Mouse (Mus musculus) hindbrain, embryonic 14.5 days (tissue): ENCODE measurements around the gene Pik3c2b. TPM values are rescaled to one million over a fixed set of nuclear protein-coding genes. Genes with fewer than 3 reads are reported as not detected.

ENCODE experiments used
- ATAC-seq: fragments of 200-750 bp; cut with Nextera tagmentation; 2 replicates; pipeline ENCODE4 v1.8.0; 2017; ENCODE audit warnings: moderate number of reproducible peaks, mild to moderate bottlenecking, moderate TSS enrichment, moderate library complexity; ENCODE audit not compliant: low FRiP score
- DNase-seq: peaks from one replicate; pipeline ENCODE4 v3.0.0-alpha.2; 2015; ENCODE audit warnings: low spot score
- H3K27ac ChIP-seq: fragments of 300-500 bp; sonication (generic); 2 replicates; pipeline ENCODE4 v1.5.1; 2014; ENCODE audit warnings: mild to moderate bottlenecking, moderate library complexity
- H3K27me3 ChIP-seq: fragments of 300-500 bp; sonication (generic); 2 replicates; pipeline ENCODE4 v1.6.1; 2014; ENCODE audit warnings: mild to moderate bottlenecking, low read length, mixed read lengths; ENCODE audit not compliant: control insufficient read depth, insufficient read depth
- H3K36me3 ChIP-seq: fragments of 300-500 bp; sonication (generic); replicated peaks from 2 replicates; pipeline ENCODE4 v1.6.1; 2014; ENCODE audit not compliant: control insufficient read depth, insufficient read depth
- H3K4me1 ChIP-seq: fragments of 300-500 bp; sonication (generic); replicated peaks from 2 replicates; pipeline ENCODE4 v1.6.1; 2014; ENCODE audit warnings: antibody characterized with exemption, low read length, mixed read lengths; ENCODE audit not compliant: control insufficient read depth, insufficient read depth
- H3K4me2 ChIP-seq: fragments of 300-500 bp; sonication (generic); replicated peaks from 2 replicates; pipeline ENCODE4 v1.6.1; 2014; ENCODE audit warnings: mild to moderate bottlenecking, moderate library complexity
- H3K4me3 ChIP-seq: fragments of 300-500 bp; sonication (generic); replicated peaks from 2 replicates; pipeline ENCODE4 v1.5.1; 2014; ENCODE audit warnings: mild to moderate bottlenecking, low read length
- H3K9ac ChIP-seq: fragments of 300-500 bp; sonication (generic); 2 replicates; pipeline ENCODE4 v1.6.1; 2014
- H3K9me3 ChIP-seq: fragments of 300-500 bp; sonication (generic); 2 replicates; pipeline ENCODE4 v1.6.1; 2016; ENCODE audit warnings: low read length; ENCODE audit not compliant: control insufficient read depth
- WGBS: fragments of 180-500 bp; shearing (Covaris S2); extraction: QIAGEN DNeasy Blood & Tissue Kit; methylation state at CpG from one replicate; pipeline ENCODE4 v1.1.7; 2014; 5-methylcytosine and 5-hydroxymethylcytosine counted together
- polyA plus RNA-seq: library from polyadenylated mRNA; unstranded; fragments of >200 nt; fragmentation: Nextera tagmentation; extraction: Ambion mirVana; gene quantifications from 2 replicates; pipeline ENCODE4 v1.2.1, GENCODE M21; 2014

Pik3c2b gene
- polyA plus RNA-seq, 1 experiment from 2014 or later, result 14.8 TPM

- WGBS, result 15% methylated on average over 26 of the region's 26 CpGs
- Histone ChIP-seq H3K27ac (no peak overlapping the region; the same call in 1 of the 2 replicates), H3K4me3 (peak overlapping the region; percentile 71), H3K4me1 (peaks cover 54% of the 10 kb centered on the region), H3K4me2 (peak overlapping the region; percentile 95), H3K9ac (peak overlapping the region; percentile 90), H3K9me3 (no peaks in the 10 kb centered on the region), H3K36me3 (peaks cover 31% of the 10 kb centered on the region), H3K27me3 (no peaks in the 10 kb centered on the region)
- ATAC-seq, result no peak
- DNase-seq, result no peak
These were observed 87.2 kb downstream of the Pik3c2b start for GRCm38 (mm10) chr1:133132388-133133326.

DNA sequence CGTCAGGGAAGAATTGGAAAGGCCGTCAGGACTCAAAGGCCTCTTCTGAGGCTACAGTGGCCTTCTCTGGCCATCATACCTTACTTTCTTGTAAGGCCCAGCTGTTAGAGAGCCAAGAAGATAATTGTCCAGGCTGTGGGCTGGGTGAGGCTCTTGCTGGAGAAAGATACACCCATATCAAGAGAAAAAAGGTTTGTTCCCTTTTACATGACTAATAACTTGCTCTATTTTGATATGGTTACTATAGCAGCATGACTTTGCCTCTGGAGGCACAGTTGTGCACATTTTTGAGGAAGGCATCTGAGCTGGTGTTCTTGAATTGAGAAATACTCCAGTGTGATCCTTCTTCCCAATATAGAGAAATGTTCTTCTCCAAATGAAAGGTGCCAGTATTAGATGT is 88.0 kb downstream of the Pik3c2b start:
- H3K27me3 ChIP-seq, result no peaks in the 10 kb centered on the region
- DNase-seq (no peak), ATAC-seq (no peak)
- peaks cover 54% of the 10 kb centered on the region for H3K4me1 ChIP-seq
- no peak overlapping the region for H3K27ac ChIP-seq
- H3K4me2 ChIP-seq, result peak overlapping the region; percentile 95
- peak overlapping the region; percentile 90 for H3K9ac ChIP-seq
- peak overlapping the region; percentile 71 for H3K4me3 ChIP-seq
- peaks cover 38% of the 10 kb centered on the region for H3K36me3 ChIP-seq
- H3K9me3 ChIP-seq, result no peaks in the 10 kb centered on the region
- WGBS, result 12% methylated on average over 2 of the region's 2 CpGs

GRCm38 (mm10) chr1:133134071-133134470 is 88.6 kb downstream of the Pik3c2b start:
- Histone ChIP-seq H3K9me3 (no peaks in the 10 kb centered on the region), H3K27ac (no peak overlapping the region), H3K27me3 (no peaks in the 10 kb centered on the region), H3K4me2 (peak overlapping the region; percentile 95), H3K4me3 (peak overlapping the region; percentile 71), H3K36me3 (peaks cover 45% of the 10 kb centered on the region), H3K9ac (peak overlapping the region; percentile 90), H3K4me1 (peaks cover 54% of the 10 kb centered on the region)
- DNase-seq (no peak), ATAC-seq (no peak)
- WGBS, result 21% methylated on average over 4 of the region's 4 CpGs

- 34% methylated on average over 4 of the region's 4 CpGs for WGBS
These were observed 89.4 kb downstream of the Pik3c2b start for GRCm38 (mm10) chr1:133134881-133135280.

GRCm38 (mm10) chr1:133135808-133136207 is 90.3 kb downstream of the Pik3c2b start:
- WGBS, result 69% methylated on average over 5 of the region's 5 CpGs
- Histone ChIP-seq H3K9me3 (no peaks in the 10 kb centered on the region), H3K4me3 (peak overlapping the region; percentile 8), H3K4me2 (peak overlapping the region; percentile 95), H3K4me1 (peaks cover 48% of the 10 kb centered on the region), H3K9ac (no peak overlapping the region), H3K27ac (no peak overlapping the region), H3K36me3 (peaks cover 61% of the 10 kb centered on the region), H3K27me3 (no peaks in the 10 kb centered on the region)
- DNase-seq, result no peak
- no peak for ATAC-seq

More at GRCm38 (mm10) chr1:133134881-133135280, 89.4 kb downstream of the Pik3c2b start:
- H3K36me3 ChIP-seq, result peaks cover 51% of the 10 kb centered on the region
- H3K4me2 ChIP-seq, result peak overlapping the region; percentile 95
- peak overlapping the region; percentile 90 for H3K9ac ChIP-seq
- H3K4me1 ChIP-seq, result peaks cover 54% of the 10 kb centered on the region
- no peak overlapping the region for H3K27ac ChIP-seq
- H3K9me3 ChIP-seq, result no peaks in the 10 kb centered on the region
- no peaks in the 10 kb centered on the region for H3K27me3 ChIP-seq
- ATAC-seq, result no peak
- DNase-seq, result no peak
- H3K4me3 ChIP-seq, result peak overlapping the region; percentile 71

- Histone ChIP-seq H3K36me3 (peaks cover 69% of the 10 kb centered on the region), H3K4me3 (no peak overlapping the region), H3K27me3 (no peaks in the 10 kb centered on the region), H3K4me1 (peaks cover 35% of the 10 kb centered on the region), H3K27ac (no peak overlapping the region), H3K9ac (no peak overlapping the region), H3K4me2 (no peak overlapping the region), H3K9me3 (no peaks in the 10 kb centered on the region)
- ATAC-seq (no peak), DNase-seq (no peak)
- WGBS, result 88% methylated on average over 1 of the region's 1 CpGs
These were observed 92.9 kb downstream of the Pik3c2b start for GRCm38 (mm10) chr1:133138401-133138800.

- H3K4me2 ChIP-seq, result no peak overlapping the region
- peak; percentile 48; the same call in 1 of the 2 replicates for ATAC-seq
- WGBS, result 64% methylated on average over 22 of the region's 22 CpGs
- H3K9ac ChIP-seq, result no peak overlapping the region
- peaks cover 6% of the 10 kb centered on the region for H3K36me3 ChIP-seq
- H3K27me3 ChIP-seq, result no peaks in the 10 kb centered on the region
- no peaks in the 10 kb centered on the region for H3K4me1 ChIP-seq
- no peak overlapping the region for H3K27ac ChIP-seq
- no peaks in the 10 kb centered on the region for H3K9me3 ChIP-seq
- no peak overlapping the region for H3K4me3 ChIP-seq
- DNase-seq, result peak; percentile 83
These were observed 100.8 kb downstream of the Pik3c2b start for GRCm38 (mm10) chr1:133146014-133147009.

DNA sequence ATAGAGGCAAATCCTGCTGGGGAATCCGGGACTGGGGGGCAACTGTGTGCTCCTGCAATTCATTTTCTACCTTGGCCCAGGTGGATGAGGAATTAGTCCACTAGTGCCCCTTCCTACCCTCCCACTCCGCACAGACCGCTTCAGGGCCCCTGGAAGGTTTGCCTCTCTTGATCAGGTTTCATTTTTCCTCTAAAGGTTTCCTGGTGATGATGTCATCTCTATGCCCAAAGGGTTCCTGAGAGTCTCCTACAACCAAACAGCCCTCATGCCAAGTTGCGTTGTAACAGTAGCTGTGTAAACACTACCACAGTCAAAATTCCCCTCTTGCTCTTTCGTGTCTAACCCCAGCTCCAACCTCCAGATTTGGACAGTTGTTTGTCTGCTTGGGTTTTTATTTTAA is 101.9 kb downstream of the Pik3c2b start:
- Histone ChIP-seq H3K9ac (no peak overlapping the region), H3K36me3 (no peaks in the 10 kb centered on the region), H3K4me1 (no peaks in the 10 kb centered on the region), H3K27ac (no peak overlapping the region), H3K27me3 (no peaks in the 10 kb centered on the region), H3K4me3 (no peak overlapping the region), H3K9me3 (no peaks in the 10 kb centered on the region), H3K4me2 (no peak overlapping the region)
- WGBS, result 90% methylated on average over 5 of the region's 5 CpGs
- ATAC-seq, result no peak
- DNase-seq, result no peak

- Histone ChIP-seq H3K9ac (no peak overlapping the region), H3K27ac (no peak overlapping the region), H3K4me3 (no peak overlapping the region), H3K36me3 (no peaks in the 10 kb centered on the region), H3K4me2 (no peak overlapping the region), H3K4me1 (no peaks in the 10 kb centered on the region), H3K27me3 (no peaks in the 10 kb centered on the region), H3K9me3 (no peaks in the 10 kb centered on the region)
- 92% methylated on average over 8 of the region's 8 CpGs for WGBS
- DNase-seq (no peak), ATAC-seq (no peak)
These were observed 102.7 kb downstream of the Pik3c2b start for GRCm38 (mm10) chr1:133148122-133148521.
